Mouse (Mus musculus): ENCODE results near the gene D430019H16Rik.

DNA sequence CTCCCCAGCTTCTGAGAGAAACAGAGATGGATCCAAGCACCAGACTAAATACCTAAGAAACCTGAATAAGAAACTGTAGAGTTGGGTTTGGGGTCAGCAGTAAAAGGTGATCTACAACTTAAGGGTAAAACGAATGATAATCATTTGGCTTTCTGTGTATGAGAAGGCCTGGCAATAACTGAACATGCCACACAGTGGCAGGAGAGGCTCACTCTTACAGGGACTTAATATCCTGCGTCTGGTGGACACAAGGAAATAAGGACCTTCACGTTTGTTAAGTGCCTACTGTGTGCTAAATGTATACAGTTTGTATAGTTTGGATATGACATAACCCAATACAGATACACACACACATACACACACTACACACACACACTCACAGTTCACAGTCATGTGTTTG lies 21.8 kb upstream of the D430019H16Rik start:
- TF ChIP-seq CTCF (IDR thresholded peaks at IDR 0.05 in 2 of 3, conservative IDR thresholded peaks at IDR 0.05 in 1 of 3; ENCODE audit: control insufficient read depth in 1 of 3, insufficient read depth in 1 of 3, low read depth in 2 of 3, low read length in 3 of 3, poor library complexity in 1 of 3, severe bottlenecking in 1 of 3) (no peak), E2F4 (IDR thresholded peaks at IDR 0.05; ENCODE audit: borderline replicate concordance, low read depth, low read length) (no peak), POLR2A (IDR thresholded peaks at IDR 0.05; ENCODE audit: control insufficient read depth in 1 of 2, insufficient read depth in 1 of 2, low read depth in 1 of 2, low read length in 2 of 2, poor library complexity in 1 of 2) (no peak), TAL1 (IDR thresholded peaks at IDR 0.05; ENCODE audit: low read length) (no peak), POLR2AphosphoS2 (IDR thresholded peaks at IDR 0.05; ENCODE audit: low read length) (no peak), SIN3A (IDR thresholded peaks at IDR 0.05; ENCODE audit: low read length) (no peak), NELFE (IDR thresholded peaks at IDR 0.05; ENCODE audit: low read depth, low read length) (no peak), GATA1 (IDR thresholded peaks at IDR 0.05; ENCODE audit: low read depth, low read length) (no peak), ZC3H11A (IDR thresholded peaks at IDR 0.05; ENCODE audit: low read depth, low read length) (no peak), MXI1 (IDR thresholded peaks at IDR 0.05; ENCODE audit: low read depth, low read length) (no peak), GABPA (IDR thresholded peaks at IDR 0.05; ENCODE audit: low read depth, low read length) (no peak), TCF12 (IDR thresholded peaks at IDR 0.05; ENCODE audit: low read depth, low read length) (no peak), MYC (IDR thresholded peaks at IDR 0.05; ENCODE audit: low read depth, low read length) (no peak)

Measured in MEL (cell line).